Mouse (Mus musculus): ENCODE measurements at regions not wholly inside any gene's neighbourhood (a gene's known extent, or its start where the extent isn't known, plus 50 kb on each side); places are given as distances from the start of the nearest gene placed in this dataset.

DNA sequence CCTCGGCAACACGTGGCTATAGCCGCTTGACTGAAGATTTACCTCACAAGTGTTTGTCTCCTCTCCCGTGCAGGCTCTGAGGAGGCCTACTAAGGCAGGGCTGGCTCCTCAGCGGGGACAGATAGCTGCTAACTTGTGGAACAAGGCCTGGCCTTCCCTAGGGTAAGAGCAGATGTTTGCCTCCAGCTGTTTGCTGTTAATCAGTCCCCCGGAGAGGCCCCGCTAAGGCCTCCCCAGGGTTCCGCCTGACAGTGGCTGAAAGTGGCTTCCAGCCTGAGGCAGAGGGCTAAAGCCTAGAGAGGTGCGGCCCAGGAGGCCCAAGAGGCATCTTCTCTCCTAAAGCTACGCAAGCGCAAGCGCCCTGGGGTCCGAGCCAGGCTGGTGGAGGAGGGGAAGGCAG lies 52.1 kb upstream of the Dlx4 start:
- no peak for DNase-seq

DNA sequence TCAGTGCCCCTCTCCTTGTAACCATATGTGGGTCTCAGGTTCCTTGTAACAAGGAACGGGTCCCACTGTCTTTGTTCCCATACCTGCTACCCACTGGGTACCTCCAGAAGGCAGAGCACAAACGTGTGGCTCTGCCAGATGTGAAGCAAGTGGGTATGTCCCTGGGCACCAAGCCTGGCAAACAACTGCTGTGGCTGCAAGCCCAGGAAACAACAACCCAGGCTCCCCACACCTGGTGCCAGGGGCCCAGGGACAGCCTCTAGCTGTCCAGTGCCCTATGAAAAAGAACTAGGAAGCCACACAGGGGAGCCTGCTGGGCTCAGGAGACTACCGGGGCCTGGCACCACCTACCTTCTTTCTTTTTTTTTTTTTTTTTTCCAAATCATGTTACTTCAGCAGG lies 54.9 kb upstream of the Dlx4 start:
- DNase-seq: no peak

DNA sequence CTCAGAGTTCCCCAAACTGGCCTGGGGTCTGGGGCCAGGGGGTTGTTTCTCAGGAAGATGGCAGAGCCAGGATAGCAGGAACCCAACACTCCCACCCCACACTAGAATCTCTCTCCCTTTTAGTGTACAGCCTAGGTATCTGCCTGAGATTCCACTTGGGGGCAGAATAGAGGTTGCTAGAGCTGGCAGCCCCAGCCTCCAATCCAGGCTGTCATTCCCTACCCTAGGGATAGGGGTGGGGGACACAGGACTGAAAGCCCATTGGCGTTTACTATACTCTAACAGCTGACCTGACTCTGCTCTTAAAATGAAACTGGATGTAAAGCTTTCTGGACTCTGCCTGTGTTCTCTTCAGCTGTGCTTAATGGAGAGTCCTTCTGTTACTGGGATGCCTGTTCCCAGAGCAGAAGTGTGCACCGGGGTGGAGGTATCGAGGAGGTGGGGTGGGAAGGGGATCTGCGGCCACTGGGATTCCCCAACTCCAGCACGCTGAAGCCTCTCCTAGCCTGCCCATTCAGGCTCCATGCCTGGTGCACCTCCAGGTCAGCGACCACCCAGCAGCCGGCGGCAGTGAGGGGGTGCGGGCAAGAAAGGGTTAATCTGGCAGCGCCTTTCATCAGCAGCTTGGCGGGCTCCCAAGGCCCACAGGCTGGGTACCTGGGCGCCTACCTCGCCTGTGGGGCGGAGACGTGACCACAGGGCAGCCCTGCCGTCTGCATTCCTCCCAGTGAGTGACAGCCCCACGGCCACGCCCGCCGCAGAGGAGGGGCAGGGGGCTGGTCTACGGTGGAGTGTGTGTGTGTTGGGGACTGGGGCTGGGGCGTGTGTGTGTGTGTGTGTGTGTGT lies 50.9 kb upstream of the Tac4 start:
- DNase-seq: peak; percentile 52

DNA sequence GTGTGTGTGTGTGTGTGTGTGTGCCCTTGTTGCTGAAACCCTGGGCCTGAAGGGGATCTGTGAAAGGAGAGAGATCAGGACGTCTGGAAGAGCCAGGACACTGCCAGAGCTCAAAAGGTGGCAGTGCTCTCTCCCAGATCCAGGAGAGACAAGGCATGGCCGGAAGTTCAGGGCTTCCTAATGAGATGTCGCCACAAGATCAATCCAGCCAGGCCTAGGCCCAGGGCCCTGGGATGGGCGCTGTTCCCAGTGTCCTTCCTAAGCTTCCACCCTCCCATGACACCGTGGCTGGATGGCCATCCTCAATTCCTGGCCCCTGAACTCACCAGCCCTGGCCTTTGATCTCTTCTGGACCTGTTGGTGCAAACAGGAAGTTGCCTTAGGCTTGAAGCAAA lies 50.3 kb upstream of the Tac4 start:
- no peak for DNase-seq
